Mouse (Mus musculus) stomach, postnatal 0 days (tissue): ENCODE measurements around the gene Rbpms2.

Source experiments
- CTCF ChIP-seq: IDR thresholded peaks from 2 replicates; pipeline ENCODE4 v1.5.1; 2016; ENCODE audit warnings: antibody characterized with exemption, low read depth, mild to moderate bottlenecking, moderate library complexity
- EP300 ChIP-seq: optimal IDR thresholded peaks from 2 replicates; pipeline ENCODE3; 2016; ENCODE audit warnings: antibody characterized with exemption

DNA sequence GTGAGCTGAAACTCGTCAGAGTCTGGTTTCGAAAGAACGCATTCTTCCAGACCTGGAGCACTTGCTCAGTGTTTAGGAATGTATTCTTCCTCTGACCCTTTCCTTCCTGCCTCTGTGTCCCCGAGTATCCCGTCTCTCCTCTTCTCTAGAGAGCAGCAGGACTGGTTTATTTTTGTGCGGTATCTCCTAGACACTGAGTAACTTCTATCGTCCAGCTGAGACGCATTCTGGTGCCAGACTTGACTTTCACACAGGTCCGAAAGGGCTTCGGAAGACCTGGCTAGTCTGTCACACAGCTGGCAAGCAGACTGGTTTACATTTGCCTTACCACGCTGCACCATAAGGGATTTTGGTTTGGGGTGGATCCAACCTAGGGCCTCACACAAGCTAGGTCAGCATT, 43.5 kb downstream of the Rbpms2 start:
- no peak for TF ChIP-seq CTCF
- TF ChIP-seq EP300 = no peak
